Mouse (Mus musculus) central nervous system, embryonic 11.5 days (tissue): Measurements from ENCODE around the gene Zzz3. TPM values are rescaled to one million over a fixed set of nuclear protein-coding genes. Genes with fewer than 3 reads are reported as not detected.

ENCODE experiments used
- polyA plus RNA-seq: library from polyadenylated mRNA; depleted of rRNA; stranded (reverse); fragments of >200 nt; gene quantifications from 2 replicates; pipeline ENCODE4 v1.2.3, GENCODE M21; 2012; rRNA removed

Zzz3 gene
- polyA plus RNA-seq: 33.6 and 43.0 TPM in 2 replicates

GRCm38 (mm10) chr3:152395350-152396277 lies at the start of gene Zzz3:
Zzz3 (plus strand) TSS chr3:152395473.

GRCm38 (mm10) chr3:152345732-152346632 lies 49.3 kb upstream of the Zzz3 start, which contains the start of gene Usp33:
Usp33 (plus strand) TSS chr3:152346478.

Other genes with a start within 250 kb of the Zzz3 start
- gene Gipc2, start 229.2 kb upstream of the Zzz3 start, polyA plus RNA-seq: 1.8 and 3.5 TPM in 2 replicates
- gene Dnajb4, start 185.2 kb upstream of the Zzz3 start, polyA plus RNA-seq: 17.7 and 21.7 TPM in 2 replicates
- 263 and 343 TPM in 2 replicates for gene Fubp1, start 185.1 kb upstream of the Zzz3 start, polyA plus RNA-seq
- gene Nexn, start 129.1 kb upstream of the Zzz3 start, polyA plus RNA-seq: 7.8 and 9.2 TPM in 2 replicates
- gene Miga1, start 55.1 kb upstream of the Zzz3 start, polyA plus RNA-seq: 18.2 and 24.3 TPM in 2 replicates
- 70.4 and 102 TPM in 2 replicates for gene Usp33, start 49.0 kb upstream of the Zzz3 start, polyA plus RNA-seq